Comparison of ENCODE assay signal across 8 mouse cellular contexts in the genomic region with DNA sequence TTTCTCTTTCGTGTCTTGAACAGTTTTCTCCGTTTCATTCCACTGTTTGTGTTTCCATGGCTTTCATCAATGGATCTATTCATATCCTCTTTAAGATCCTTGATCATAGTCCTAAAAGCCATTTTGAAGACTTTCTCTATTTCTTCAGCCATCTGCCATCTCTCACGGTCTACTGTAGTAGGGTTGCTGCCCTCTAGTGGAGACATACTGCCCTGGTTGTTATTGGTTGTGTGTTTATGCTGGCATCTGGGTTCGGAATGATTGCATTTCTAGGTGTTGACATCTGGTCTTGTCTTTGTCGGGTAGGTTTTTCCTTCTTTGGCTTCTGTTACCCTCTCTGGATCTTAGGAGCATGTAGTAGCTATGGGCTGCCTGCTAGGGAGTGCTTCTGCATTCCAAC. TPM values are rescaled to one million over a fixed set of nuclear protein-coding genes. Genes with fewer than 3 reads are reported as not detected.
DNase-seq lines count a peak whose midpoint lies in the region; ATAC-seq and TF ChIP-seq lines count a peak whose summit lies in the region.

No protein-coding gene starts in this region.

- peak; percentile 19 for DNase-seq in kidney, adult 11 months
- DNase-seq in adrenal gland, postnatal 14 days, result peak; percentile 59
- peak in 1 of 2 experiments; percentile 15 for DNase-seq in left cerebral cortex, adult 2 months (ENCODE audit: extremely low spot score in 1 of 2, low spot score in 2 of 2)
- peak; percentile 25 for DNase-seq in right cerebral cortex, postnatal 14 days

- H3K9ac ChIP-seq in kidney, embryonic 16.5 days (replicated peaks; ENCODE audit: low read length), result no peak overlapping the region

- peak; percentile 82 for TF ChIP-seq CTCF in E14TG2a.4 (conservative IDR thresholded peaks at IDR 0.05; ENCODE audit: low read length)
- TF ChIP-seq CTCF in left cerebral cortex, adult 2 months (IDR thresholded peaks at IDR 0.05), result peak; percentile 85

- no peak overlapping the region for H3K4me3 ChIP-seq in kidney, embryonic 16.5 days (ENCODE audit: low read length)
- H3K4me3 ChIP-seq in E14TG2a.4 (replicated peaks; ENCODE audit: low read length), result no peak overlapping the region
- no peak overlapping the region for H3K4me3 ChIP-seq in left cerebral cortex, adult 2 months

- H3K27ac ChIP-seq in kidney, embryonic 16.5 days (ENCODE audit: low read length), result no peak overlapping the region
- no peak overlapping the region for H3K27ac ChIP-seq in left cerebral cortex, adult 2 months

- no peaks in the 10 kb centered on the region for H3K4me1 ChIP-seq in kidney, embryonic 16.5 days (ENCODE audit: insufficient read depth, low read length)
- no peaks in the 10 kb centered on the region for H3K4me1 ChIP-seq in E14TG2a.4 (replicated peaks; ENCODE audit: low read depth, low read length)

- intact Hi-C loops in left cerebral cortex, adult 2 months (cut with DNase I), result no loop called here

- no peak overlapping the region for H3K4me2 ChIP-seq in kidney, embryonic 16.5 days (replicated peaks; ENCODE audit: low read depth, low read length)

- WGBS in kidney, embryonic 16.5 days, result 46% methylated on average over 5 of the region's 5 CpGs

- H3K27me3 ChIP-seq in kidney, embryonic 16.5 days (ENCODE audit: insufficient read depth, low read length), result no peaks in the 10 kb centered on the region
- H3K27me3 ChIP-seq in E14TG2a.4 (ENCODE audit: insufficient read depth, low read length), result peaks cover 9% of the 10 kb centered on the region; the same call in 1 of the 2 replicates

- ATAC-seq in kidney, embryonic 16.5 days (ENCODE audit: low FRiP score, low TSS enrichment), result no peak
- ATAC-seq in frontal cortex, adult (ENCODE audit: low TSS enrichment), result peak; percentile 85
- ATAC-seq in activated CD4-positive, CD25-positive, alpha-beta regulatory T cell, adult 4 months, result no peak

- no peaks in the 10 kb centered on the region for H3K36me3 ChIP-seq in kidney, embryonic 16.5 days (ENCODE audit: insufficient read depth, low read length)
- no peaks in the 10 kb centered on the region for H3K36me3 ChIP-seq in E14TG2a.4 (ENCODE audit: insufficient read depth, low read length)

- no peaks in the 10 kb centered on the region for H3K9me3 ChIP-seq in kidney, embryonic 16.5 days (ENCODE audit: low read length)
- H3K9me3 ChIP-seq in E14TG2a.4 (ENCODE audit: low read length), result peaks cover 22% of the 10 kb centered on the region

RNA-seq across cellular contexts. Expression of a gene that starts 11.2 kb away (rescaled TPM):
- polyA plus RNA-seq in kidney, embryonic 16.5 days (2015; fragmentation: Nextera tagmentation; extraction: Ambion mirVana), result 0.79 and 0.86 TPM in 2 replicates
- 0.23 and 0.33 TPM in 2 replicates for total RNA-seq in adrenal gland, postnatal 14 days (2021)
- under 1 TPM in 1 of 2 experiments, not detected in 1; 0.09 TPM for total RNA-seq in left cerebral cortex, adult 2 months (2021)
- under 1 TPM; 0.12 to 0.29 TPM for polyA plus RNA-seq in activated CD4-positive, CD25-positive, alpha-beta regulatory T cell, adult 4 months (2017; shearing (Covaris generic))

RNA-seq across cellular contexts. Expression of a gene that starts 30.5 kb away (rescaled TPM):
- 0.92 and 1.2 TPM in 2 replicates for polyA plus RNA-seq in kidney, embryonic 16.5 days (2015; fragmentation: Nextera tagmentation; extraction: Ambion mirVana)
- total RNA-seq in adrenal gland, postnatal 14 days (2021), result 0.56 and 7.0 TPM in 2 replicates
- not detected for total RNA-seq in left cerebral cortex, adult 2 months (2021)
- under 1 TPM in 1 of 2 experiments, not detected in 1; 0.15 TPM for polyA plus RNA-seq in activated CD4-positive, CD25-positive, alpha-beta regulatory T cell, adult 4 months (2017; shearing (Covaris generic))

RNA-seq across cellular contexts. Expression of a gene that starts 52.2 kb away (rescaled TPM):
- 0.12 TPM in 1 of 2 replicates, not detected in the other for polyA plus RNA-seq in kidney, embryonic 16.5 days (2015; fragmentation: Nextera tagmentation; extraction: Ambion mirVana)
- not detected in 2 replicates for total RNA-seq in adrenal gland, postnatal 14 days (2021)
- total RNA-seq in left cerebral cortex, adult 2 months (2021), result under 1 TPM; 0.18 to 0.89 TPM
- polyA plus RNA-seq in activated CD4-positive, CD25-positive, alpha-beta regulatory T cell, adult 4 months (2017; shearing (Covaris generic)), result not detected
